Mouse (Mus musculus) layer of hippocampus, postnatal 25 days (tissue): Measurements from ENCODE around the gene Megf8. TPM values are rescaled to one million over a fixed set of nuclear protein-coding genes. Genes with fewer than 3 reads are reported as not detected.

Source experiments
- DNase-seq, 2 experiments: peaks; one replicate each; pipeline ENCODE4 v3.0.0; 2022; ENCODE audit warnings: mixed read lengths in 2 of 2, low spot score in 1 of 2; ENCODE audit errors: extremely low spot score in 1 of 2
- total RNA-seq, 2 experiments: library from RNA; stranded (reverse); gene quantifications; 2 replicates each; pipeline ENCODE4 v1.2.3; 2021

Megf8 gene
- total RNA-seq, 2 experiments from 2014 or later, result 93.9 to 98.8 TPM

GRCm38 (mm10) chr7:25378181-25379100, 61.5 kb downstream of the Megf8 start:
- DNase-seq, result no peak

DNA sequence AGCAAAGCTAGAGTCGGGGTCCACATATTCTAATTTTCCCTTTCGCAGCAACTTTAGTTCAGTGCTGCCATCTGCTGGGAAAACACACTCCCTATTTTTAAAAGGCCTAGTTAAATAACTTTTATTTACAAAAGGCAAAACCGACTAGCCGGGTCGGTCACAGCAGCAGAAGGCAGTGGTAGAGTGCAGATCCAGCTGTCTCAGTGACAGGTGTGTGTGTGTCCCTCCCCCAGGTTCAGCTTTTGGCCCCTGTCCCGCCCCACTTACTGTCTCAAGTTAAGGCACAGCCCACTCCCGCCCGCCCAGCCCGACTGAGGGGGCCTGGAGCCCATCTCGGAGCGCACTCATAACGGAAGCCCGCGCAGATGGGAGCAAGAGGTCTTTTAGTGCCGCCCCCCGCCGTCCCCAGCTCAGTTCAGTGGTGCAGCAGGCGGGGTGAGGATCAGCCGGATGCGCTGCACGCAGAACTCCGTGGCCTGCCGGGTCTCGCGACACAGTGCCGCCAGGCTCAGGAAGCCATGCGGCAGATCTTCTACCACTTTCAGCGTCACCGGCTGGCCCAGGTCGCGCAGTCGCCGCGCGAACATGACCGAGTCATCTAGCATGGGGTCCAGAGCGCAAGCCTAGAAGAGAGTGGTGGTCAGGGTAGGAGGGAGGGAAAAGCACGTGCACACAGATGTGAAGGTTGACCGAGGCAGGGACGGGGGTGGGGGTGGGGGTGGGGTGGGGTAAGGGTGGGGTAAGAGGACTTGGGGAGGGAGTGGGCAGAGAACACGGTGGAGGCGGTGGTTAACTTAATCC, 62.8 kb downstream of the Megf8 start:
- DNase-seq, result peak in 1 of 2 experiments; percentile 55

- no peak for DNase-seq
Measured at GRCm38 (mm10) chr7:25380392-25381283, 63.7 kb downstream of the Megf8 start.

- DNase-seq, result no peak
Measured at GRCm38 (mm10) chr7:25381284-25381680, 64.3 kb downstream of the Megf8 start.

GRCm38 (mm10) chr7:25382541-25382940, 65.6 kb downstream of the Megf8 start:
- DNase-seq, result no peak

GRCm38 (mm10) chr7:25383385-25383784, 66.4 kb downstream of the Megf8 start:
- DNase-seq, result no peak

DNA sequence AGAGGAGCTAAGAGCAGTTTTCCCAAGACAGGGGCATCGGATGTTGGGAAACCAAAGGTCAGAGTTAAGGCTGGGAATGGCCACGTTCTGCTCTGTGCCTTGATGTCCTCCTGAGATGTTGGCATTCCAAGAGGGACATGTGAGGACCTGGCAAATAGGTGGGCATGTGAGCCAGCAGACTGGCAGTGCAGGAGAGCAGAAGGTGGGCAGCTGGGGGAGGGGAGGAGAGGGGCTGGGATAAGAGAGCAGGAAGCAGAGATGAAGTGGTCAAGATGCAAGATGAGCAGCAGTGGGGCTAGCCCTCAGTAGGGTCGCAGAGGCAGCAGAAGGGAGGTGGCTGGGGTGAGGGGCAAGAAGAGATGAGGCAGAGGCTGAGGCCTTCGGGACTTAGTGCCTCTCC, 66.9 kb downstream of the Megf8 start:
- DNase-seq, result no peak

DNA sequence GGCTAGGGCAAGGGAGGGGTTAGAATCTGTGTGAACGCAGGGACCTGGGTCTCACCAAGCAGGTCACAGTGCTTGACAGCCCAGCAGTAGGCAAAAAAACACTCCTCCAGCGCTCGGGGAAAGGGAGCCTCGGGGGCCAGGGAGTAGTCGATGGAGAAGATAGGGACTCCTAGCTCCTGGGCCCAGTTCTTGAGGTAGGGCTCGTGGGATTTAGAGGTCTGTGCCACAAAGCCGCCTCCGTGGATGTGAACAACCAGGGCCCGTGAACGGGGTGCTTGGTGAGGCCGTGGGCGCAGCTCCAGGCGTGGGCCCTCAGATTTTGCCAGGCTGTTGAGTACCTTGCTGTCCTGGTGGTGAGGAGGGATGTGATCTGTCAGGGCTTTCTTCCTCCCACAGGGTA, 67.4 kb downstream of the Megf8 start:
- DNase-seq, result no peak

- DNase-seq, result no peak
Measured at GRCm38 (mm10) chr7:25384818-25385217, 67.9 kb downstream of the Megf8 start.

DNA sequence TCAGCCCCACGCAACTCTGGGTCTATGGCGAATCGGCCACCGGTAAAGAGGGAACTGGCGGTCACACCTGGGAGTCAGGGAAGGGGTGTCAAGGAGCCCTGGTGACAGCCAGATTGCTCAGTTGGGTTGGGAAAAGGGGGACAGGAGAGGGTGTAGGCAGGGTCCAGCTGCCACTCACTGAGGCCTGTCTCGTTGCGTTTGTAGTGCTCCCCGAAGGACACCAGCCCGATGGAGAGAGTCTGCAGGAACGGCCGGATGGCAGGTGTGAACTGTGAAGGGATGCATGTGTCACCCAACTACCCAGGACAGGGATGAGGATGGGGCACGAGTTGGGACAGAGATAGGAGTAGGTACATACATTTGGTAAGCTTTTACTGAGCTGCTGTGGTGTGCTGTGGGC, 68.3 kb downstream of the Megf8 start:
- no peak for DNase-seq

- DNase-seq, result no peak
Measured at GRCm38 (mm10) chr7:25385850-25386555, 69.0 kb downstream of the Megf8 start.

DNA sequence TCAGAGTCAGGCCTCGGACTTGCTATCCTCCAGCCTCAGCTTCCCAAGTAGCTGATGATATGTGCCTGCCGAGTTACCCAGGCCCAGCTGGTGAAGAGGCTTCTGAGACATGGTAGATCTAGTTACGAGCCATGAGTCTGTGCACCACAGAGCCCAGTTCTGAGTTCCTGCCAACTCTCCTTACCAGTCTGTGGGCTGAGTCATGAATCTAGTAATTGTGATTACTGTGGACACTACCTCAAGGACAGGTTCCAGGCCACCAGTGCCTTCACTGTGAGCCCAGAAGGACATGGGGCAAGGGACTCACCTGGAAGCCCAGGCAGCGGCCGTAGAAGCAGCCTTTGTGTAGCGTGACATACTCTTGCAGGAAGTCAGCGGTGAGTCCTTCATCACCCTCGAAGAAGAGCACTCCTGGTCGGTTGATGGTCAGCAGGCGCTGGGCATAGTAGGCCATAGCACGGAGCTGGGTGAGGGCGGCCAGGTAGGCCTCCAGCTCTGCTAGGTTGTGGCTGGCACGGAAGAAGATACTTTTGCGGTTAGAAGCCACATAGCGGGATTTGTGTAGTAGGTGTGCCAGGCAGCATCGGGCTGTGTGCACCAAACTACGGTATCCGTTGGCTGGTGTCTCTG, 71.0 kb downstream of the Megf8 start:
- no peak for DNase-seq

GRCm38 (mm10) chr7:25388916-25389315, 72.0 kb downstream of the Megf8 start:
- no peak for DNase-seq

DNA sequence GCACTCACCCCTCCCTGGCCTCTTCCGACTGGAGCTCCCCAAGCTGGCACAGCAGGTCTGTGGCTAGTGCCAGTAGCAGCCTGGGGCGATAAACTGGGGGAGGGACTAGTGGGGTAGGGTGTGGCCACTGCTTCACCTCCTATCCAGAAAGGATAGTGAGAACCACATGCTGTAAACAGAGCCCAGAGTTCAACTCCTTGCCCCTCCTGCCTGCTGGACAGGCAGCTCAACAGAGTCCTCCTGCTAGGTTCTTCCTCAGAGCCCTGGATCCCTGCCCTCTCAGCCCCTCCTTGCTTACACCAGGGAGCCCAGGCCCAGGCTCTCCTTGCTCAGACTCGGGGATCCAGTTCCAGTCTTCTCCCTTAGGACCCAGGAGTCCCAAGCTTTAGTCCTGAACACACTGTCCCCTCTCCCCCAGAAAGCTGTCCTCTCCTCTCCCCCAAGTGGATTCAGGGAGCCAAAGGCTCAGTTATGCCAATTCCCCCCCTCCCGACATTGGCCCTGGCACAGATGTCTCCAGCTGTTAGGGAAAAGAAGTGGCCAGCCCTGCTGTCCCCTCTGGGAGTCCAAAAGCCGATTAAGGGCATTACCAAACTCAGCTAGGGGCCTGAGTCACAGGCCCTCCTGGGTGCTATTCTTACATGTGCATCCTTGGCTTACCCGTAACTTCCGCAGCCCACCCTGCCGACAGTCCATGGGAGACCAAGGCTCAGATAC, 73.2 kb downstream of the Megf8 start:
- no peak for DNase-seq

DNA sequence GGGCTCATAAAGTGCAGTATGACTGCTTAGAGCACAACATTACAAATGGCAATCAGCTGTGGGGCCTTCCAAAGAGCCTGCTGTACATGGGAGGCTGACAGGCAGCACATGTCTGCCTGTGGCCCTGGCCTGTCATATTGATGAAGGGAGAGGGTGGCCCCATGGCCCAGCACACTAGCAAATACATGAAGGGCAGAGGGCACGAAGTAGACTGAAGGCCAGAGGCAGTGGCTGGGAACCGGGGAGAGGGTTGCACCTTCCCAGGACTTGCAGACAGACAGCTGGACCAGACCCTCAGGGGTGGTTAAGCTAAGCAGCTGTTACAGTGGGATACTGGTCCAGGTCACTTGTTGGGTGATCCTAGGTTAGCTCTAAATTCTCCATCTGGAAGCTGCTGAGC, 74.0 kb downstream of the Megf8 start:
- DNase-seq, result no peak

DNA sequence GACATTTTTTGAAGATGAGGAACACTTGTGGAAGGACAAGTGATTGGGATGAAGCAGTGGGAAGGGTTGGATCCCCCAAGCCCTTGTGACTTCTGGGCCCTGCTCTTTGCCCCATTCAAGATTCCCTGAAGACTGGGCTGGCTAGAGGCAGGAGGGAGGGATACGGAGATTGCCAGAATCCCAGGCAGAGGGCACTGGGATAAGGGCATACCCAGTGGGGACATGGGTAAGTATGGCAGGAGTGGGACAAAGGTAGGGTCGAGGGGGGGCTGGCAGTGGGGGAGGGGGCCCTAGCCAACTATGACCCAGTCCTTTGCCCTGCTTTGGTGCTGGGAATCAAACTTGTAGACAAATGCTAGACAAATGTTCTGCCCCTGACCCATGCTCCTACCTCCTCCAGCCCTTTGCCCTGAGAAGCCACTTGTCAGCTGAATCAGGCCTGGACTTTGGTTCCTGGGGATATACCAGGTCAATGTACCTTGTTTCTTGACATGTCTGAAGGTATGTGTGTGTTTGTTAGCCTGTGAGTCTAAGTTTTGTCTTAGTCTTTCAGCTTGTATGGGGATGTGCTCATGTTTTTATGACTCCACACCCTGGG, 75.0 kb downstream of the Megf8 start:
- DNase-seq, result no peak

DNA sequence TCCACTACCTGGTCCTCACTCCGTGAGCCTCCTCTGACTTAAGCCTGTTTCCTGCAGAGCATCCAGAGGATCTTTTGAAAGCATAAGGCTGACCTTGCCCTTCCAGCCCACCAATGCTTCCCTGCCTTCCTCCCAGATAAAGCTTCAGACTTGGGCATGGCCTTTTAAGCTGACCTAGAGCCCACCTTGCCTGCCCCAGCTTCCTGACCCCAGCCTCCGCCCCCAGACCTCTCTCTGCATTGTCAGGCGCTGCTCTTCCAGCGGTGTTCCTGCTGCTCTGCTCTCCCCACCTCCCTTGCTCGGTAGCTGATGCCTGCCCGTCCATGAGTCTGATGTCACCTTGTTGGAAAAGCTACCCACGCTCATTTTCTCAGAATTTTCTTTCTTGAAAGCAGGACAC, 75.9 kb downstream of the Megf8 start:
- no peak for DNase-seq

DNA sequence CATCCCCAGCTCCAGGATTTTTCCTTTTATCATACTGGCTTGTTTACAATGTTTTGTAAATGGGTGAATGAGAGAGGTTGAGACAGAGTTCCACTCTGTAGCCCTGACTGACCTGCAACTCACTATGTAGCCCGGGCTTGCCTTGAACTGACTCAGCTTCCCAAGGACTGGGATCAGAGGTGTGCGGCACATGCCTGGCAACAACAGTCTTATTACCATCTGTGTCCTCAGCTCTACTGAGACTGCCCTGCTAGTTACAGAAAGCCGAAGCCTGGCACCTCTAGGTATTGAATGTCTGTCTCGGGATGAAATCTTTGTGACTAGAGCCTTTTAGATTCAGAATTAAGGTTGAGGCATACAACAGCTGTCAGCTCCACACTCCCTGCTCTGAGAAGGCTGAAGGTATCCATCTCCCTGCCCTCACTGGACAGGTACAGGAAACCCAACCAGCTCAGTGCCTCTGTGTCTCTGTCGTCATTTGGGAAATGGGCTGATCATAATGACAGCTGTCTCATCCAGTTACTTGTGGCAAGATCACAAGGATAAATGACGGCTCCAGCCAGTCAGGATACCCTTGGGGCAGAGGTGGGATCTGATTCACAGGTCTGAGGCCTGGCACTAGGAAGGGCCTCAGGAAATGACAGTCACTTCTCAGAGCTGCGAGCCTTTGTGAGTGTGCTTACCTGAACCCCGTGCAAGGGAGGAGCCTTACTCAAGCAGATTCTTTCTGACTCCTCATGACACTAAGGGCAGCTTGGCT, 76.7 kb downstream of the Megf8 start:
- no peak for DNase-seq
